8 mouse cellular contexts compared by ENCODE assay signal in genomic region chr7:130892973-130893372, GRCm38 (mm10). TPM values are rescaled to one million over a fixed set of nuclear protein-coding genes. Genes with fewer than 3 reads are reported as not detected.
A peak's percentile ranks its signal among the peaks of the same experiment; 100 is the strongest.
DNase-seq lines count a peak whose midpoint lies in the region; TF ChIP-seq lines count a peak whose summit lies in the region.
"Had no signal": no experiment of that assay in that cellular context is flagged by ENCODE, and none has a peak within 500 bp of the region (broad histone marks: within the 10 kb centered on the region; RNA-seq: fewer than 3 reads in every experiment).

No protein-coding gene starts in this region.

- intact Hi-C loops in left cerebral cortex, adult 2 months (cut with DNase I), result loop anchor here (2.0 kb wide), 1 partner anchor 26 kb away; no protein-coding TSS in a partner anchor
- intact Hi-C loops in gastrocnemius, postnatal 36 days (cut with DNase I), result no loop called here

- DNase-seq in ovary, postnatal 36 days (ENCODE audit: low spot score), result peak; percentile 29
- DNase-seq in ovary, postnatal 14 days (ENCODE audit: low spot score), result no peak
- DNase-seq in left cerebral cortex, adult 2 months (ENCODE audit: extremely low spot score in 1 of 2, low spot score in 2 of 2), result peak; percentile 37
- peak; percentile 59 to 78 for DNase-seq in right cerebral cortex, postnatal 36 days (ENCODE audit: low spot score in 2 of 2)
- DNase-seq in cerebellum, adult 11 months, result no peak
- no peak for DNase-seq in gastrocnemius, postnatal 36 days

- 0 out of 2 replicates have a peak overlapping the region, but pooled peaks have one; percentile 3 for H3K27ac ChIP-seq in cortical plate, adult 2 months (ENCODE audit: insufficient read depth, low read length)
- peak overlapping the region; percentile 66 for H3K27ac ChIP-seq in left cerebral cortex, adult 2 months
- H3K27ac ChIP-seq: limb, embryonic 13.5 days had no signal

- H3K4me1 ChIP-seq in cortical plate, adult 2 months (ENCODE audit: control insufficient read depth, insufficient read depth, low read length), result peaks cover 16% of the 10 kb centered on the region

- no peak overlapping the region for H3K4me3 ChIP-seq in cortical plate, adult 2 months (ENCODE audit: insufficient read depth, low read length)
- no peak overlapping the region for H3K4me3 ChIP-seq in left cerebral cortex, adult 2 months
- H3K4me3 ChIP-seq: limb, embryonic 13.5 days had no signal

- TF ChIP-seq CTCF in cortical plate, adult 2 months (IDR thresholded peaks at IDR 0.05; ENCODE audit: extremely low read depth, insufficient read depth, low read length), result no peak
- TF ChIP-seq CTCF in left cerebral cortex, adult 2 months (IDR thresholded peaks at IDR 0.05), result no peak

- no peak for TF ChIP-seq POLR2A in cortical plate, adult 2 months (IDR thresholded peaks at IDR 0.05; ENCODE audit: extremely low read depth, insufficient read depth, low read length)

RNA-seq across cellular contexts. Expression of gene Plekha1, which starts 27.4 kb away (rescaled TPM):
- 110 and 111 TPM in 2 replicates for polyA plus RNA-seq in cortical plate, adult 2 months (2012; rRNA removed)
- 10 to 100 TPM; 95.9 to 98.5 TPM for total RNA-seq in left cerebral cortex, adult 2 months (2021)
- 10 to 100 TPM; 17.9 to 20.8 TPM for total RNA-seq in gastrocnemius, postnatal 36 days (2021)

RNA-seq across cellular contexts. Expression of gene Htra1, which starts 42.9 kb away (rescaled TPM):
- 159 and 171 TPM in 2 replicates for polyA plus RNA-seq in cortical plate, adult 2 months (2012; rRNA removed)
- total RNA-seq in left cerebral cortex, adult 2 months (2021), result 100 to 1,000 TPM; 200 to 236 TPM
- total RNA-seq in gastrocnemius, postnatal 36 days (2021), result 10 to 100 TPM; 27.6 to 37.8 TPM

Comparison
In these comparisons a context has a peak if more than half of its experiments do, and no peak if none do; other contexts are left out.
1. DNase-seq: peak in ovary, postnatal 36 days (single experiment), left cerebral cortex, adult 2 months (2 of 2) and right cerebral cortex, postnatal 36 days (2 of 2); none in ovary, postnatal 14 days (single experiment), cerebellum, adult 11 months (single experiment) and gastrocnemius, postnatal 36 days (0 of 2).
2. RNA of gene Plekha1, which starts 27.4 kb away (total RNA-seq): 95.9 to 98.5 TPM in left cerebral cortex, adult 2 months; 17.9 to 20.8 TPM in gastrocnemius, postnatal 36 days; every median in the first group is over 4 times any median in the second.
3. RNA of gene Htra1, which starts 42.9 kb away (total RNA-seq): 200 to 236 TPM in left cerebral cortex, adult 2 months; 27.6 to 37.8 TPM in gastrocnemius, postnatal 36 days; every median in the first group is over 4 times any median in the second.